Mouse (Mus musculus): Measurements from ENCODE around the gene 9130213A22Rik.

- TF ChIP-seq CTCF (IDR thresholded peaks at IDR 0.05; ENCODE audit: insufficient read depth, low read length) (no peak), POLR2A (IDR thresholded peaks at IDR 0.05; ENCODE audit: borderline replicate concordance, extremely low read depth, low read depth, low read length) (no peak)
Measured at GRCm38 (mm10) chr11:69080855-69081222, 41.5 kb downstream of the 9130213A22Rik start.
